Mouse (Mus musculus) erythroblast, adult 5-6 weeks (primary cell): ENCODE data around the gene Wt1. TPM values are rescaled to one million over a fixed set of nuclear protein-coding genes. Genes with fewer than 3 reads are reported as not detected.
A peak's percentile ranks its signal among the peaks of the same experiment; 100 is the strongest.

Source experiments
- ATAC-seq: replicated peaks from 2 replicates; pipeline ENCODE4 v1.8.0; 2016; ENCODE audit warnings: moderate number of reproducible peaks, mild to moderate bottlenecking, moderate TSS enrichment, inconsistent platforms; ENCODE audit not compliant: poor library complexity, low FRiP score, severe bottlenecking
- total RNA-seq, 2 experiments: library from RNA; stranded (forward) in 1 of 2; stranded (reverse) in 1 of 2; fragments of 150-400 nt in 1 of 2; fragments of 200-764, 138-1000 nt in 1 of 2; gene quantifications; 2 replicates each; pipeline versions ENCODE4 v1.2.3 to v1.2.4; 2015 to 2017; ENCODE audit warnings: low replicate concordance in 2 of 2

Wt1 gene
- total RNA-seq, 2 experiments from 2014 or later, result not detected

DNA sequence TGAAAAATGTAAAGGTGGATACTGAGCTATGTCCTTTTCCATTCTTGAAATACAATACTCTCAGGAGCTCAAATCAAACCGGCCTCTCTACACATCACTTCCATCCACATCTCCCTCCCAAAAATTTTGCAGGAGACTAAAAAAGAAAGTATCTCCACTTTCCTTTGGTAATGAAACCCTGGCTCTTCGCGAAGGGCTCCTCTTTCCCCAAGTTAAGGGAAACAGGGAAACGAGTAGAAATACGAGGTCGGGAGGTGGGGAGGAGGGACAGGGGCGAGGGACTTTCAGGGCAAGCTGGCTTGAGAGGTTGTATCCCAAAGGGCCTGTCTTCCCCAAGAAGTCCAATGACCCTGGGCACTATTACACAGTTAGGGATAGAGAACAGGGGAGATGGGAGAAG is 1.9 kb upstream of the Wt1 start:
- no peak for ATAC-seq

DNA sequence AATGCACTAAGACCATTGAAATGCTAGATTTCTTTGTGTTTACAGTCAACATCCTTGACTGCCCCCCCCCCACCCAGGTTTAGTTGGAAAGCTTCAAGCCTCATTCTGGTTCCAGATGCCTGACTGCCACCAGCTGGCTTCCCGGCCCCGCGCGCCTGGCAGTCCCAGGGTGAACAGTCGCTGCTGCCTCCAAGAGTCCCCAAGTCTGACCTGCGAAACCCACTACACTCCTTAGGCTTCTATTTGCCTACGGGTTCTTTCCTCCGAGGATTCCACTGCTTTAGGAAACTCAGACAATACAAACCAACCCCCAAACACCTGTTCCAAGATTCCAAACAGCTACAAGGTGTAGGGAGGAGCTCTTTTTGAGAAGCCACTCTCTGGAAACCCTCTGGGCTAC is 1.1 kb upstream of the Wt1 start:
- ATAC-seq, result no peak

DNA sequence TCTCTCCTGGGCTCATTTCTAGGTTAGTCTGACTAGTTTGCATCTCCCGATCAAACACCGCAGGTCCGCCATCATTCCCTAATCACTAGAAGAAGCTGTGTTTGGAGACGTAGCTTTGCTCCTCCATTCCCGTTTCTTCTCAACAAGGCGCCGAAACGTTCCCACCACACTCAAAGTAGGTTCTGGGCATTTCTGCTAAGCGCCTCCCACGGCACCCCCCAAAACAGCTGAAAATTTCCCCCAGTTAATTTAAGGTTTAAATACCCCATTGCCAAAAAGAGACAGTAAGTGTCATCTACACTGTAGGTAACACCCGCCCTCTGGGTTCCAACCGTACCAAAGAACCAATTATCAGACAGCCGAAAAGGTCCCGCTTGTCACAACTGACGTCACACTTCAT is 688 bp upstream of the Wt1 start:
- ATAC-seq, result no peak

DNA sequence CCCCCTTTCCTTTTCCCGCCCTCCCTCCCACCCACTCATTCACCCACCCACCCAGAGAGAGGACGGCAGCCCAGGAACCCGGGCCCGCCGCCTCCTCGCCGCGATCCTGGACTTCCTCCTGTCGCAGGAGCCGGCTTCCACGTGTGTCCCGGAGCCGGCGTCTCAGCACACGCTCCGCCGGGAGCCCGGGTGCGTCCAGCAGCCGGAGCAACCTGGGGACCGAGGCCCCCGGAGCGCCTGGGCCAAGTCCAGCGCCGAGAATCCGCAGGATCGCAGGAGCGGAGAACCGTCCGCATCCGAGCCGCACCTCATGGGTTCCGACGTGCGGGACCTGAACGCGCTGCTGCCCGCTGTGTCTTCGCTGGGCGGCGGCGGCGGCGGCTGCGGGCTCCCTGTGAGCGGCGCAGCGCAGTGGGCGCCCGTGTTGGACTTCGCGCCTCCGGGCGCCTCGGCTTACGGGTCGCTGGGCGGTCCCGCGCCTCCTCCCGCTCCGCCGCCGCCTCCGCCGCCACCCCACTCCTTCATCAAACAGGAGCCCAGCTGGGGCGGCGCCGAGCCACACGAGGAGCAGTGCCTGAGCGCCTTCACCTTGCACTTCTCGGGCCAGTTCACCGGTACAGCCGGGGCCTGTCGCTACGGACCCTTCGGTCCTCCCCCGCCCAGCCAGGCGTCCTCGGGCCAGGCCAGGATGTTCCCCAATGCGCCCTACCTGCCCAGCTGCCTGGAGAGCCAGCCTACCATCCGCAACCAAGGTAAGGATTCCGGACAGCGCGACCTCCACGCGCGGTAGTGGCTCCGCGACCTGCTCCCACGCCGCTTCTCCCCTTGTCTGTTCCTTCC is 582 bp downstream of the Wt1 start:
- ATAC-seq, result no peak

DNA sequence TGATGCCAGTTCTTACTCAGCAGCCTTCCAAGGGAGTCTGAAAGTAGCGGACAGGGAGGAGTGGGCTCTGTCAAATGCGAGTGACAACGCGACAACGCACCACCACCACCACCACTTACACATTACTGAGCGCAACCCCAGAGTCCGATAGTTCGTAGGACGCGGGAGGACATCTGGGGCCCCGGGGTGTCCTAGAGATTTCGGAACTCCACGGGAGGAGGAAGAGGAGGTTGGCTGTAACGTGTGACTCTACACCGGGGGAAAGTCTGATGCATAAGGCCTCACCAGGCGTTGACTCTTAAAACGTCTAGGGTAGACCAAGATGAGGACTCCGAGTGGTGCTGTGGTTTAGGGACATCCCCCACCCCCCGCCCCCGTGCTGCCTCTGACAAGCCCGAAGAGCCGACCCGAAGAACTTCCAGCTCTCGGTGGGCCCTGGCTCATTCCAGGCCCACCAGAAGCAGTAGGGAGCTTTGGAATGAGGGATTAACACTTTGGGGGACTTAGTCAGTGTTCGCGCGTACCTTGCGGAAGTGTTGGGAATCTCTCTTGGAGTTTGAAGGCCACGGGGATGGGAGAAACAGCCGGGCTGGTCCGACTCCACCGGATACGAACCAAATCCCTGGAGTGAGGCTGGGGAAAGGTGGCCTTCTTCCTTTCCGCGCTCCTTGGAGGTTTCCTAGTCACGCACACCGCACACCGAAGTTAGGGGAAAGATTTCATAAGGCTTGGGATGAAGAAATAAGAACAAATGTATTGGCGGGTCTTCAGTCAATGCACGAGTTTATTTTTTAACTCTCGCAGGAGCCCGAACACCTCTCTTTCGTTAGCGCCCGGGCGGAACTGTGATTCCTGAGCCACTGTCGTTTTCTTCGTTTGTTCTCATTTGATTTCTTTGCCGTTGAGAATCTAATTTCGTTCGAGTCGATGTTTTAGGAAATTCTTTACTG is 1.5 kb downstream of the Wt1 start:
- ATAC-seq, result 0 out of 2 replicates have a peak, but pooled peaks have one; percentile 37

DNA sequence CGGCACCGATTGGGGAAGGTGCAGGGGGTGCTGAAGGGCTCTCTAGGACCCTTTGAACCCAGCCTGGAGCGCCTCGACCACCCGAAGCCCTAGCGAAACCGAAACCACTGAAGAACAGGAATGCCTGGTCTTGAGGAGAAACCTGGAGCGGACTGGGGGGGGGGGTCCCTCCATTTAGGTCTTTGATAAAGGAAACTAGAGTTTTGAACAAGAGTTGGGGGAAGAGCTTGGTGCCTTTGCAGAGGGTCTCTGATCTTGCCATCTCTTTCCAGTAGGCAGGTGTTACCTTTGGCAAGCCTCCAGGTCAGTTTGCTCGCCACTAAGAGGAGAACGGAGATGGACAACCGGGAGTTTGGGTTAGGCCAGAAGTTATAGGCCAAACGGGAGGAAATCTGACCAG is 2.2 kb downstream of the Wt1 start:
- no peak for ATAC-seq

DNA sequence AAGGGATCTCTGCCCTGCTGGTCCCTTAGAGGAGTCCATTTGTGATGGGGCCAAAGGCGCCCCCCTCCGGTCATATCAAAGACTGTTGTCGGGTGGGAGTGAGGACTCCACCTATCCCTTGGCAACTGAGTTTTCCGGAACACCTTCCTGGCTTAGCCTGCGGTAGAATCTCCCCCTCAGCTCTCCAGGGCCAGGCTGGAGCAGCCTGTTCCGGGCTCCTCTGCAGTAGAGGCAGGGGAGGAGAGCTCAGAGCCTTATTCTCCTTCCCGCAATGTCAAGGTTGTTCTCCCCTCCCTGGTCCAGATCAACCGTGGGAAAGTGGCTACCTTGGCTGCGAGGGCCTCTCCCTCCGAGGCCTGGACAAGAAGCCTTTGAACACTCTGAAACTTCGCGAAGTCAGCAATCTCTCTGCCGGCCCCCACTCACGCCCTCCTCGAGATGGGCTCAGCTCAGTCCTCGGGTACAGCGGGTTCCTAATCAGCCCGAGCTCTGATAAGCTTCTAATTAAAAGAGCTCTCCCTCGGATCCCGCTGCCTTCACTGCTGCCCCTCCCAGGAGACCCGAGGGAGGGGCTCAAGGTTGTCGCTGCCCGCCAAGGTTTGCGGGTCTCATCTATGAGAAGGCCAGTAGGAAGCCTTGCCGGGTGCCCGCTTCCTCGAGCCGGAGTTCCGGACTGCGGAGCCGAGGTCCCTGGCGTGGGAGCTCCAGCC is 4.2 kb downstream of the Wt1 start:
- ATAC-seq, result no peak

DNA sequence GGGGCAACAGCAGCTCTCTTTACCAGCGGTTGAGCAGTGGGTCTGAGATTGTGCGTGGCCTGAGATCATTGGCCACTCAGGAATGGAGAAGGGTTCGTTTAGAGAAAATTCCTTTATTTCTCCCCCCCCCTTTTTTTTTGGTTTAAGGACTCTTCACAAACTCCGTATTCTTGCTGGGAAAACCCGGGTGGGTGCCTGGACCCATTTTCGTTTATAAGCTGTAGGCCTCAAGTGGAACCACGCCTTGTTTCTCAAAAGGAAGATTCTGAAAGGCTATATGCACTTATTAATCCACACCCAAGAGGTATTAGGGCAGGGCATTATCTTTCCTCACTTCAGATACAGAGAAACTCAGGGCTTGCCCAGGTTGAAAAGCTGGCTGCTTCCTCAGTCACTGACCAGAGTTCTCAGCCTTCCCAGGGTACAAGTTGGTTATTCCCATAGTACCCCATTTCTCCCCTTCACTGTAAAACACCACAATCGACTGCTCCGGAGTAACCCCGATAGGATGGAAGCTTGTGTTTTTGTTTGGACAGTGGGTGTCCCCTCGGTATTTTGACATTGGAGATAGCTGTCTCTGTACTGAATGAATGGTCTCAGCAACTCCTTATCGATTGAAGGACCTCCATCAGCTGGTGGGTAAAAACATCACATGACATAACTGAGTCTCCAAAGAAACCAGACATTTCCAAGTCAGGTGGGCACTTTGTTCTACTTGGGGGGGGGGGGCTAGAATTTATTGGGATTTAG is 4.9 kb downstream of the Wt1 start:
- no peak for ATAC-seq

DNA sequence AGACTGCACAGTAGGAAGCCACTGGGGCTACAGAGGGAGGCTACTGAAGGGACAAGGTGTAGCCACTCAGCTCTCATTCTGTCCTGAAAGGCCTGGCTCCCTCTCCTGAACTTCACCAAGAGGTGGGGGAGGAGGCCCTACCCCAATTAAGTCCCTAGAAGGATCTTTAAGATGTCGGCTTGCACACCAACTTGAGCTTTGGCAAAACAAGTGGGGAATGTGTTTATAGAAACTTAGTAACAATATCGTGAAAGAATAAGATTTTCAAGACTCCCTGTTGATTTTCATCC is 5.4 kb downstream of the Wt1 start:
- no peak for ATAC-seq

DNA sequence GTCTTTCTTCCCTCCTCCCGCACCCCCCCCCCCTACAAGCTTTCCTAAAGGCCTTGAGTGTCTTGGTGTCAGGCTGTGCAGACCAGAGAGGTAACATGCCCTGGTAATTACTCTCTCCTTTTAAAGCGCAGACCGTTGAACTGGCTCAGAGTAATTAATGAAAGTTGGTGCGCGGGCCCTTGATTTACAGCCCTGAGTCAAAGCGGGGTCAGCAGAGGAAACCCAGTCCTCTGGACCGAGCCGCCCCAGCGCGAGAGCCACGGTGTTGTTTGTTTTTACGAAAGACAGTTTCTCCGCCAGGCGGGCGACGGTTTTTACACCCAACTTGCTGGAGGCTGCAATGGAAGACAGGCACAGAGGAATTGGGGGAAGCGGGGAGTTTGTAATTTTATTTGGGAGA is 6.0 kb downstream of the Wt1 start:
- no peak for ATAC-seq

DNA sequence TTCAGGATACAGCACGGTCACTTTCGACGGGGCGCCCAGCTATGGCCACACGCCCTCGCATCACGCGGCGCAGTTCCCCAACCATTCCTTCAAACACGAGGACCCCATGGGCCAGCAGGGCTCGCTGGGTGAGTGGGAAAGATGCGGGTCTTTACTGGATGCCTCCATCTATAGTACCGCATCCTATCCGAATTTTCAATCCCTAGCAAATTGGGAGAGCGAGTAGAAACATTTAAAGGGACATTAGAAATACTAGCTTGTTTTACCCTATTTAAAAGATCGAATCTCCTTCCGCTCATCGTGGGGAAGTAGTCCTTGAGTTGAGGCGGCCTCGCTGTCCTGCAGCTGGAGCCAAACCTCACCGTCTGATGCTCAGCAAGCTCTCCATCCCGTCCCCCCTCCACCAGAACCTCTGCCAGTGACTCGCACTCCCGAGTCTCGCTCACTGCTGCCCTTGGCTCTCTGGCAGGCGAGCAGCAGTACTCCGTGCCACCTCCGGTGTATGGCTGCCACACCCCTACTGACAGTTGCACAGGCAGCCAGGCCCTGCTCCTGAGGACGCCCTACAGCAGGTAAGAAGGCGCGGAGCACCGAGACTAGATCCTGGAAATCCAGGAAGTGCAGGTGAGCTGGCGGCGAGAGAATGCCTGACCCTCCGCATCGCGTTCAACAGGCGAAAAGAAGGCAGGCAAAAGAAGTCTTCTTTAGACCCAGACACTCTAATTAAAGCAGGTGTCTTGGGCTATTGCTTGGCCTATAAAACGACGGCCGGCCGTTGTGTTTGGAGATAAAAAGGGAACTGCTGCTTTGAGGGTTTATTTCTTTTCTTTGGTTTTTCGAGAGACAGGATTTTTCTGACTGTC is 6.8 kb downstream of the Wt1 start:
- ATAC-seq, result no peak

DNA sequence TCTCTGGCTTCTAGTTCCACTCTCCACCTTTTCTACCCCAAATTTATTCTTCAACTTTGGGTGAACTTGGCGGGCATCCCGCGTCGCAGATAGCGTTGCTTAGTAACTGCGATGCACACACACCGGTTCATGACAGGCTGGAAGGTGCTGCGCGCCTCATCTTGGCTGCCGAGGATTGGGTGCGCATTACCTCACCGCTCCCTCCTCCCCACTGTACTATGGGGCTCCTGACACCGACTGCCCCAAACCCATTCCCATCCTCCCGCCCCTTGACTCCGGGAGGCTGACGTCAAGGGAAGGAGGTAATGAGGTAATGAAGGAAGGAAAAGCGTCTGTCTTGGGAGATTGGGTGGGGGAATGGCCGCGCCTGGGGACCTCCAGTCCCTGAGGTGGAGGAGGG is 8.0 kb downstream of the Wt1 start:
- no peak for ATAC-seq

DNA sequence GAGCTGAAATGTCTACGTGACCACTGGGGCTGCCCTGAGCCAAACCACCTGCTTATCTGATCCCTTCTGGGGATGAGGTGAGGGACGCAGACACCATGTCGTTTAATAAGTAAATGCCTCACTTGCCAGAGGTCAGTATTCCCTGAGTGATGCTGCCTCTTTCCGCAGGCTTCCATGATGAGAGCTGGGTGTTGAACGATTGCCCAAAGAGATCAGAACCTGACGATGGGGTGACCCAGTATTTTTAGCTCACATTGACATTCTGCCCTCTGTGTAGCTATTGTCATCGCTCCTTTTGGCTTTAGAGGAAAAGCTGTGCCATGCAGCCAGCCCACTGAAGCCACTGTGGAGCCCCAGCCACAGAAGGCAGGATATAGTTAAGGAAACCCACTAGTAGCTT is 13.1 kb downstream of the Wt1 start:
- no peak for ATAC-seq

DNA sequence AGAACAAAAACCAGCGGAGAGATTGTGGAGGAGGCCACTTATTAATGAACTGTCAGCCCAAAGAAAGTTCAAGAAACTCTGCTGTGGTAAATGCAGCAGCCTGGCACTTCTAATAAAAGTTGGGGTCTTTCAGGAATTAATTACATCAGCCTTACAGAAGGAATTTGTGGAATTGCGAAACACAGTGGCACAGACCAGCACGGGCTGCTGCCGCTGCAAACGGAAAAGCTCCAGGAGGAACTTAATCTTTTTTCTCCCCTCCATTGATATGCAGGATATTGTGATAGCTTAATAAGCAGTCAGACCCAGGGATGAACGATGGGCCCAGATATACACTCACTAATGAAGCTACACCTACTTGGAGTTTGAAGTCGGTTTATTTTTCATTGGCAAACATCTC is 15.0 kb downstream of the Wt1 start:
- no peak for ATAC-seq

DNA sequence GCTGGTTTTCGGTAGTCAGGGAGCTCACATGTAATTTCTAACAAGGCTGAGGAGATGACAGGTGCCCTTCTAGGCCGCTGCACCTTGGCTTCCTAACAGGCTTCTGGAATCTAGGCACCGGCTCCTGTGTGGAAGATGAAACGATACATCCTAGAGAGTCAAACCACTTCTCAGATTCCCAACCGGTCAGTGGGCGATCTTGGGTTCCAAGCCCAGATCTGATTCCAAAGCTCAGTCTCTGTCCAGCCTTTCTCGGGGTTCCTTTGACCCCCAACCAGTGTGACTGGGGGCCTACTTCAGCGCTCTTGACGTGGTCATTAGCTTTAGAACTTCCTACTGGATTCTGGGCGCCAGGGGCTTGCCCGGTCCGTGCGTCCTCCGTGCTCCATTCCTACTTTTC is 17.4 kb downstream of the Wt1 start:
- no peak for ATAC-seq

DNA sequence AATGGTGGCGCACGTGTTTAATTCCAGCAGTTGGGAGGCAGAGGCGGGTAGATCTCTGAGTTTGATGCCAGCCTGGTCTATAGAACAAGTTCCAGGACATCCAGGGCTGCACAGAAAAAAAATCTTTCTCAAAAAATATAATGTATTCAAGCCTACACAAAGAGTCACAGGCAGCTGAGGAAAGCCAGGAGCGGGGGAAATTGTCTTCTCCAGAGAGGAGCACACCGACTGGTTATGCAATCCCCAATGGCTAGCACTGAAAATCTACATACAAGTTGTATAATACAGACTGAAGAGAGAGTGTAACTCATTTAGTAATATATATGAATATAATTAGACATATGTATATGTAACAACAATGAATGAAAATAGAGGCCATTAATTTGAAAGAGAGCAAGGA is 25.2 kb downstream of the Wt1 start:
- ATAC-seq, result no peak

DNA sequence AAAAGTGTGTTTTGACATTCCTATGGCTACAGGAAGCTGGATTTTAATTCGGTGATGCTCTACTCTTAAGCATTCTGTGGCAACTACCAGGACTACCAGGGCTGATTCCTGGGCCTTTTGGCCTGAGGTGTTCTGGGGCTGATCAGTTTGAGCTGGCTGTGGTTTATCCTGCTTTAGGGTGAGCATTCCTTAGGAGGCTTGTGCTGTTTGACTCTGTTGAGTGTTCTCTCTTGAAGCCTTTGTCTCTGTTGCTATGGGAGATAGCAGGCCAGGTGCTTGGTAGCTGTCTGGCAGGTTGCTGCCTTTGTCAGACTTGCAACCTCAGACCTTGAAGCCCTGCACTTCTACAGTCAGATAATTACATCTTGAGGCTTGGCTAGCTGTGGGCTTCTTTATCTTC is 26.7 kb downstream of the Wt1 start:
- ATAC-seq, result no peak

DNA sequence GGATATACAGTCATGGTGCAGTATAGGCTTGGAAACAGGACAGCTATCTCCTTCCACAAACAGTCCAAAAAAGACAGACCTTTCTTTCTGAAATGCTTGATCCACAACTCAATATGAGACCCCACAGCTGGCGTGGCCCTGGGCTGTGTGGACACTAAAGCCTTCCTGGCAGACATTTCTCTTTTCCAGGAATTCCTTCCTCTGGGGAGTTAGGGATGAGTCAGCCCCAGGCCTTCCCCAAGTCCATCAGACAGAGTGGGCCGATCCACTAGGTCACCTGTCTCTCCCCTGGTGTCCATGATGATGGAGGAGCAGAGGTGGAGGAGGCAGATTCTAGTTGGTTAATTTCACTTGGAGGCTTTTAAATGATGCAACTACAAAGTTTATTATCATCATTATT is 34.6 kb downstream of the Wt1 start:
- ATAC-seq, result no peak

DNA sequence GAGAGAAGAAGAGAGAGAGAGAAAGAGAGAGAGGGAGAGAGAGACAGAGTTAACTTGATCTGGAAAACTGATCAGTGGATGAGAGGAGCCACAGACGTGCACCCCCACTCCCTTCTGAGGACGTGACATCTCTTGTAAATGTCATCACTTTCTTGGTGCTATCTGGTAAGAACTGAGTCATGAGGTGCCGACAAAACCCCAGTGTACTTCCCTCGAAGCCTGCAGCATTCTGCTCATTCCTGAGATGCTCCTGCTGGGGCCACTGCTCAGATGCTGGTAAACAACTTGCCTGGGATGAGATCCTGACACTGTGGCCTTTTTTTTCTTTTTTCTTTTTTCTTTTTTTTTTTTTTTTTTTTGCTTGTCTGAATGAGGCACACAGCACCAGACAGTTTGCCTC is 36.4 kb downstream of the Wt1 start:
- ATAC-seq, result no peak
